Mouse (Mus musculus) embryonic facial prominence, embryonic 13.5 days (tissue): ENCODE measurements around the gene Sync. TPM values are rescaled to one million over a fixed set of nuclear protein-coding genes. Genes with fewer than 3 reads are reported as not detected.

ENCODE experiments used
- ATAC-seq: fragments of 200-750 bp; cut with Nextera tagmentation; 2 replicates; pipeline ENCODE4 v1.8.0; 2017; ENCODE audit warnings: low read depth; ENCODE audit not compliant: insufficient number of reproducible peaks, insufficient read depth, low FRiP score, low TSS enrichment
- H3K27ac ChIP-seq: fragments of 300-500 bp; sonication (generic); 2 replicates; pipeline ENCODE4 v1.5.1; 2015; ENCODE audit warnings: moderate library complexity, mild to moderate bottlenecking, inconsistent platforms
- H3K27me3 ChIP-seq: fragments of 300-500 bp; sonication (generic); 2 replicates; pipeline ENCODE4 v1.6.1; 2015; ENCODE audit warnings: mild to moderate bottlenecking, inconsistent platforms
- H3K36me3 ChIP-seq: fragments of 300-500 bp; sonication (generic); 2 replicates; pipeline ENCODE4 v1.6.1; 2015; ENCODE audit warnings: mild to moderate bottlenecking, inconsistent platforms
- H3K4me1 ChIP-seq: fragments of 300-500 bp; sonication (generic); 2 replicates; pipeline ENCODE4 v1.6.1; 2015; ENCODE audit warnings: inconsistent platforms
- H3K4me2 ChIP-seq: fragments of 300-500 bp; sonication (generic); 2 replicates; pipeline ENCODE4 v1.6.1; 2015; ENCODE audit warnings: moderate library complexity, mild to moderate bottlenecking, inconsistent platforms
- H3K4me3 ChIP-seq: fragments of 300-500 bp; sonication (generic); 2 replicates; pipeline ENCODE4 v1.5.1; 2015; ENCODE audit warnings: mild to moderate bottlenecking, inconsistent platforms
- H3K9ac ChIP-seq: fragments of 300-500 bp; sonication (generic); 2 replicates; pipeline ENCODE4 v1.6.1; 2015; ENCODE audit warnings: mild to moderate bottlenecking, inconsistent platforms
- H3K9me3 ChIP-seq: fragments of 300-500 bp; sonication (generic); 2 replicates; pipeline ENCODE4 v1.6.1; 2016; ENCODE audit warnings: inconsistent platforms
- WGBS: fragments of 180-500 bp; shearing (Covaris S2); methylation state at CpG from one replicate; pipeline ENCODE4 v1.1.7; 2015; ENCODE audit warnings: mixed read lengths; 5-methylcytosine and 5-hydroxymethylcytosine counted together
- microRNA-seq: library from miRNA; unstranded; fragments of <30 nt; microRNA quantifications from one replicate; pipeline ENCODE4, GENCODE M21; 2016
- polyA plus RNA-seq: library from polyadenylated mRNA; unstranded; fragments of >200 nt; fragmentation: Nextera tagmentation; extraction: Ambion mirVana; gene quantifications from 2 replicates; pipeline ENCODE4 v1.2.1, GENCODE M21; 2015

The Sync gene
- polyA plus RNA-seq, 1 experiment from 2014 or later = 0.96 TPM

GRCm38 (mm10) chr4:129341888-129342287 lies 54.5 kb downstream of the Sync start:
- no peak overlapping the region for H3K4me3 ChIP-seq
- H3K9me3 ChIP-seq = no peaks in the 10 kb centered on the region
- H3K4me2 ChIP-seq = no peak overlapping the region
- H3K27ac ChIP-seq = no peak overlapping the region
- H3K36me3 ChIP-seq = peaks cover 47% of the 10 kb centered on the region
- H3K27me3 ChIP-seq = no peaks in the 10 kb centered on the region
- no peak for ATAC-seq
- no peak overlapping the region for H3K9ac ChIP-seq
- H3K4me1 ChIP-seq = no peaks in the 10 kb centered on the region
- 82% methylated on average over 1 of the region's 1 CpGs for WGBS

GRCm38 (mm10) chr4:129342705-129343104 lies 55.3 kb downstream of the Sync start:
- Histone ChIP-seq H3K27me3 (no peaks in the 10 kb centered on the region), H3K36me3 (peaks cover 49% of the 10 kb centered on the region), H3K4me2 (no peak overlapping the region), H3K9me3 (no peaks in the 10 kb centered on the region), H3K27ac (no peak overlapping the region), H3K4me1 (no peaks in the 10 kb centered on the region), H3K4me3 (no peak overlapping the region), H3K9ac (no peak overlapping the region)
- no peak for ATAC-seq
- 81% methylated on average over 2 of the region's 2 CpGs for WGBS

- no peak overlapping the region for H3K4me3 ChIP-seq
- WGBS = 74% methylated on average over 15 of the region's 15 CpGs
- no peak overlapping the region for H3K27ac ChIP-seq
- H3K9ac ChIP-seq = no peak overlapping the region
- H3K4me2 ChIP-seq = no peak overlapping the region
- H3K36me3 ChIP-seq = peaks cover 49% of the 10 kb centered on the region
- no peaks in the 10 kb centered on the region for H3K4me1 ChIP-seq
- no peaks in the 10 kb centered on the region for H3K9me3 ChIP-seq
- ATAC-seq = no peak
- no peaks in the 10 kb centered on the region for H3K27me3 ChIP-seq
Observed at GRCm38 (mm10) chr4:129346481-129347154, 59.2 kb downstream of the Sync start.

- ATAC-seq = no peak
- peaks cover 27% of the 10 kb centered on the region for H3K36me3 ChIP-seq
- no peak overlapping the region for H3K27ac ChIP-seq
- H3K4me1 ChIP-seq = no peaks in the 10 kb centered on the region
- H3K27me3 ChIP-seq = no peaks in the 10 kb centered on the region
- H3K4me2 ChIP-seq = no peak overlapping the region
- no peak overlapping the region for H3K9ac ChIP-seq
- 9% methylated on average over 1 of the region's 1 CpGs for WGBS
- no peak overlapping the region for H3K4me3 ChIP-seq
- no peaks in the 10 kb centered on the region for H3K9me3 ChIP-seq
Observed at GRCm38 (mm10) chr4:129350644-129351043, 63.2 kb downstream of the Sync start.

- Histone ChIP-seq H3K4me2 (no peak overlapping the region), H3K4me1 (no peaks in the 10 kb centered on the region), H3K27me3 (no peaks in the 10 kb centered on the region), H3K4me3 (no peak overlapping the region), H3K27ac (no peak overlapping the region), H3K36me3 (peaks cover 28% of the 10 kb centered on the region), H3K9ac (no peak overlapping the region), H3K9me3 (no peaks in the 10 kb centered on the region)
- no peak for ATAC-seq
- WGBS = 75% methylated on average over 6 of the region's 6 CpGs
Observed at GRCm38 (mm10) chr4:129351111-129351510, 63.7 kb downstream of the Sync start.

- ATAC-seq = no peak
- H3K36me3 ChIP-seq = peaks cover 34% of the 10 kb centered on the region
- H3K4me2 ChIP-seq = no peak overlapping the region
- WGBS = 86% methylated on average over 12 of the region's 12 CpGs
- H3K27me3 ChIP-seq = no peaks in the 10 kb centered on the region
- H3K4me3 ChIP-seq = no peak overlapping the region
- no peak overlapping the region for H3K9ac ChIP-seq
- H3K9me3 ChIP-seq = no peaks in the 10 kb centered on the region
- H3K27ac ChIP-seq = no peak overlapping the region
- no peaks in the 10 kb centered on the region for H3K4me1 ChIP-seq
Observed at GRCm38 (mm10) chr4:129353176-129353575, 65.8 kb downstream of the Sync start.

- WGBS = 86% methylated on average over 15 of the region's 15 CpGs
- Histone ChIP-seq H3K9me3 (no peaks in the 10 kb centered on the region), H3K4me1 (no peaks in the 10 kb centered on the region), H3K27ac (no peak overlapping the region), H3K36me3 (peaks cover 37% of the 10 kb centered on the region), H3K27me3 (no peaks in the 10 kb centered on the region), H3K4me3 (no peak overlapping the region), H3K9ac (no peak overlapping the region), H3K4me2 (no peak overlapping the region)
- no peak for ATAC-seq
Observed at GRCm38 (mm10) chr4:129354236-129354635, 66.8 kb downstream of the Sync start.

- Histone ChIP-seq H3K9me3 (no peaks in the 10 kb centered on the region), H3K4me2 (no peak overlapping the region), H3K4me1 (no peaks in the 10 kb centered on the region), H3K9ac (no peak overlapping the region), H3K4me3 (no peak overlapping the region), H3K36me3 (peaks cover 50% of the 10 kb centered on the region), H3K27me3 (no peaks in the 10 kb centered on the region), H3K27ac (no peak overlapping the region)
- WGBS = 87% methylated on average over 15 of the region's 15 CpGs
- ATAC-seq = no peak
Observed at GRCm38 (mm10) chr4:129357613-129358163, 70.3 kb downstream of the Sync start.

Small RNAs within 50 kb of the gene (microRNA-seq; reads per million reads assigned to microRNA genes)
- gene Gm22994 = not detected

Other genes starting within 250 kb of the Sync start
- 9.1 and 9.5 TPM in 2 replicates for gene Rnf19b, start 229.3 kb upstream of the Sync start, polyA plus RNA-seq
- 10.6 and 11.3 TPM in 2 replicates for gene Tmem54, start 182.1 kb upstream of the Sync start, polyA plus RNA-seq
- 2.7 and 3.1 TPM in 2 replicates for gene Hpca, start 165.6 kb upstream of the Sync start, polyA plus RNA-seq
- 4.7 and 4.8 TPM in 2 replicates for gene Fndc5, start 150.6 kb upstream of the Sync start, polyA plus RNA-seq
- gene S100pbp, start 97.9 kb upstream of the Sync start, polyA plus RNA-seq = 25.4 and 25.5 TPM in 2 replicates
- gene Yars, start 97.9 kb upstream of the Sync start, polyA plus RNA-seq = 80.0 and 84.5 TPM in 2 replicates
- 7.6 and 8.4 TPM in 2 replicates for gene C77080, start 26.2 kb upstream of the Sync start, polyA plus RNA-seq
- 469 and 486 TPM in 2 replicates for gene Rbbp4, start 47.8 kb downstream of the Sync start, polyA plus RNA-seq
- 44.4 and 45.5 TPM in 2 replicates for gene Zbtb8os, start 48.1 kb downstream of the Sync start, polyA plus RNA-seq
- 13.6 and 14.2 TPM in 2 replicates for gene Zbtb8a, start 90.5 kb downstream of the Sync start, polyA plus RNA-seq
- gene Zbtb8b, start 153.2 kb downstream of the Sync start, polyA plus RNA-seq = 2.5 and 2.8 TPM in 2 replicates
- gene Bsdc1, start 174.0 kb downstream of the Sync start, polyA plus RNA-seq = 27.6 and 29.9 TPM in 2 replicates
- not detected in 2 replicates for gene Tssk3, start 203.4 kb downstream of the Sync start, polyA plus RNA-seq
- not detected in 2 replicates for gene Fam229a, start 203.6 kb downstream of the Sync start, polyA plus RNA-seq
- gene Marcksl1, start 226.0 kb downstream of the Sync start, polyA plus RNA-seq = 839 and 1,023 TPM in 2 replicates